Mouse (Mus musculus) megakaryocyte, embryonic 14.5 days (primary cell): ENCODE measurements around the gene Oaf. TPM values are rescaled to one million over a fixed set of nuclear protein-coding genes. Genes with fewer than 3 reads are reported as not detected.

ENCODE experiments used
- H3K27me3 ChIP-seq: replicated peaks from 2 replicates; pipeline ENCODE3; 2012; ENCODE audit warnings: inconsistent platforms
- H3K36me3 ChIP-seq: replicated peaks from 2 replicates; pipeline ENCODE3; 2012; ENCODE audit warnings: low read length, inconsistent platforms, mixed read lengths
- H3K4me1 ChIP-seq: 2 replicates; pipeline ENCODE4 v1.6.1; 2012; ENCODE audit warnings: inconsistent platforms
- H3K4me3 ChIP-seq: replicated peaks from 2 replicates; pipeline ENCODE3; 2012; ENCODE audit warnings: moderate library complexity, mild to moderate bottlenecking, inconsistent platforms
- H3K9me3 ChIP-seq: 2 replicates; pipeline ENCODE4 v1.6.1; 2012; ENCODE audit warnings: inconsistent platforms
- FLI1 ChIP-seq: IDR thresholded peaks from 2 replicates; pipeline ENCODE4 v1.6.1; 2012; ENCODE audit warnings: low read length, inconsistent platforms, mixed read lengths
- GATA1 ChIP-seq: IDR thresholded peaks from 3 replicates; pipeline ENCODE4 v1.6.1; 2012; ENCODE audit warnings: mixed read lengths, low read length, inconsistent platforms, borderline replicate concordance
- polyA plus RNA-seq: library from polyadenylated mRNA; stranded (reverse); fragments of >175 nt; gene quantifications from 2 replicates; pipeline ENCODE4 v1.2.3, GENCODE M21; 2012; ENCODE audit warnings: low replicate concordance; ENCODE audit not compliant: insufficient read depth

Oaf gene
- polyA plus RNA-seq, 1 experiment = 8.2 TPM

- H3K36me3 ChIP-seq = no peaks in the 10 kb centered on the region
- peaks cover 81% of the 10 kb centered on the region for H3K27me3 ChIP-seq
- H3K4me1 ChIP-seq = peaks cover 14% of the 10 kb centered on the region
- no peaks in the 10 kb centered on the region for H3K9me3 ChIP-seq
- TF ChIP-seq GATA1 = no peak
- TF ChIP-seq FLI1 = no peak
- H3K4me3 ChIP-seq = no peak overlapping the region
These were observed 34.2 kb downstream of the Oaf start for GRCm38 (mm10) chr9:43205343-43206021.

- Histone ChIP-seq H3K4me3 (no peak overlapping the region), H3K9me3 (no peaks in the 10 kb centered on the region), H3K36me3 (no peaks in the 10 kb centered on the region), H3K27me3 (peaks cover 79% of the 10 kb centered on the region), H3K4me1 (no peaks in the 10 kb centered on the region)
- TF ChIP-seq GATA1 (no peak), FLI1 (no peak)
These were observed 39.5 kb downstream of the Oaf start for GRCm38 (mm10) chr9:43200212-43200611.

- Histone ChIP-seq H3K9me3 (no peaks in the 10 kb centered on the region), H3K27me3 (peaks cover 61% of the 10 kb centered on the region), H3K4me3 (no peak overlapping the region), H3K36me3 (no peaks in the 10 kb centered on the region), H3K4me1 (no peaks in the 10 kb centered on the region)
- no peak for TF ChIP-seq FLI1
- no peak for TF ChIP-seq GATA1
These were observed 45.7 kb downstream of the Oaf start for GRCm38 (mm10) chr9:43194001-43194400.

- H3K4me1 ChIP-seq = no peaks in the 10 kb centered on the region
- H3K4me3 ChIP-seq = no peak overlapping the region
- H3K27me3 ChIP-seq = peaks cover 60% of the 10 kb centered on the region
- no peaks in the 10 kb centered on the region for H3K9me3 ChIP-seq
- H3K36me3 ChIP-seq = no peaks in the 10 kb centered on the region
- no peak for TF ChIP-seq GATA1
- TF ChIP-seq FLI1 = no peak
These were observed 48.1 kb downstream of the Oaf start for GRCm38 (mm10) chr9:43191561-43191960.

- no peaks in the 10 kb centered on the region for H3K4me1 ChIP-seq
- H3K36me3 ChIP-seq = no peaks in the 10 kb centered on the region
- peaks cover 58% of the 10 kb centered on the region for H3K27me3 ChIP-seq
- no peak for TF ChIP-seq FLI1
- no peak for TF ChIP-seq GATA1
- no peaks in the 10 kb centered on the region for H3K9me3 ChIP-seq
- no peak overlapping the region for H3K4me3 ChIP-seq
These were observed 50.7 kb downstream of the Oaf start for GRCm38 (mm10) chr9:43189021-43189356.

- no peak for TF ChIP-seq GATA1
- TF ChIP-seq FLI1 = no peak
- no peaks in the 10 kb centered on the region for H3K36me3 ChIP-seq
- H3K27me3 ChIP-seq = peaks cover 53% of the 10 kb centered on the region
- no peaks in the 10 kb centered on the region for H3K4me1 ChIP-seq
- H3K4me3 ChIP-seq = no peak overlapping the region
- H3K9me3 ChIP-seq = no peaks in the 10 kb centered on the region
These were observed 51.2 kb downstream of the Oaf start for GRCm38 (mm10) chr9:43188309-43189020.

- TF ChIP-seq GATA1 = no peak
- no peak for TF ChIP-seq FLI1
- Histone ChIP-seq H3K9me3 (no peaks in the 10 kb centered on the region), H3K36me3 (no peaks in the 10 kb centered on the region), H3K4me1 (no peaks in the 10 kb centered on the region), H3K27me3 (peaks cover 18% of the 10 kb centered on the region), H3K4me3 (no peak overlapping the region)
These were observed 60.1 kb downstream of the Oaf start for GRCm38 (mm10) chr9:43179614-43180013.

GRCm38 (mm10) chr9:43178172-43178571 is 61.5 kb downstream of the Oaf start:
- Histone ChIP-seq H3K4me3 (no peak overlapping the region), H3K4me1 (no peaks in the 10 kb centered on the region), H3K36me3 (no peaks in the 10 kb centered on the region), H3K27me3 (peaks cover 27% of the 10 kb centered on the region), H3K9me3 (no peaks in the 10 kb centered on the region)
- TF ChIP-seq GATA1 (no peak), FLI1 (no peak)

Other genes starting within 250 kb of the Oaf start
- gene Arhgef12, start 132.7 kb downstream of the Oaf start, polyA plus RNA-seq = 0.16 and 2.4 TPM in 2 replicates
- not detected in 2 replicates for gene Tmem136, start 123.3 kb downstream of the Oaf start, polyA plus RNA-seq
- gene Pou2f3, start 29.5 kb downstream of the Oaf start, polyA plus RNA-seq = 1.3 TPM in 1 of 2 replicates, not detected in the other
- 0.18 TPM in 1 of 2 replicates, not detected in the other for gene Trim29, start 70.9 kb upstream of the Oaf start, polyA plus RNA-seq